Mouse (Mus musculus): Measurements from ENCODE around the gene Npw. TPM values are rescaled to one million over a fixed set of nuclear protein-coding genes. Genes with fewer than 3 reads are reported as not detected.

Npw gene
- polyA plus RNA-seq, 1 experiment: not detected

DNA sequence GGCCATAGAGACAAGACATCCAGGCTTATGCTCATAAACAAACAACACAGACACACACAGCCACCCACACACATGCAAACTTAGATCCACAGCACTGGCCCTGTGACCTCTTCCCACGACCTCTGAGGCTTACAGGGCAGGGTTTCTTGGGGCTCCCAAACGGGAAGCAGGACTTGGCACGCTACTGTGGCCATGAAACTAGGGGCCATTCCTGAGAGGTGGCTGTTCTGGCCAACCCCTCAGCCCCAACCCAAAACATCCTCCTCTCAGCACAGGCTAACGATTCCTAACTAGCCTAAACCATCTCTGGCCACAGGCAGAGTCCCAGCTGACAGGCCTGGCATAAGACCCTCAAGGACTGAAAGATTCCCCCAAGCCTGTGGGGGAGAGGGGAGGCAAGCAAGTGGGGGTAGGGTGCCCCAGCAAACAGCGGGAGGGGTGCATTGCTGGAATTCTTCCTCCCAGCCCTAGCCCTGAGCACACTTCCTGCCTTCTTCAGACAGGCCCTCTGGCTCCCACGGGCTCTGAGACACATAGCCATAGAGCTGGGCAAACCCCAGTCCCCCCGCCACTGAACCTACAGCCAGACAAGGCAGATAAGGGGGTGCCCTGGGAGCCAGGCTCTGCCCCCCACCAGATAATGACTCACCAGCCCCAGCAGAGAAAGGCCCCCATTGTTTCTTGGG, 14.1 kb downstream of the Npw start:
- Histone ChIP-seq H3K27ac (ENCODE audit: insufficient read depth, low read depth, low read length) (no peak overlapping the region), H3K4me3 (ENCODE audit: insufficient read depth, low read length) (no peak overlapping the region), H3K4me1 (ENCODE audit: control insufficient read depth, insufficient read depth, low read length) (no peaks in the 10 kb centered on the region)
- no peak for TF ChIP-seq POLR2A (IDR thresholded peaks at IDR 0.05; ENCODE audit: borderline replicate concordance, low read depth, low read length)
- no peak for TF ChIP-seq CTCF (IDR thresholded peaks at IDR 0.05; ENCODE audit: low read depth, low read length)

GRCm38 (mm10) chr17:24642791-24643343, 15.4 kb downstream of the Npw start:
- Histone ChIP-seq H3K4me3 (ENCODE audit: insufficient read depth, low read length) (no peak overlapping the region), H3K27ac (ENCODE audit: insufficient read depth, low read depth, low read length) (no peak overlapping the region)
- TF ChIP-seq CTCF (IDR thresholded peaks at IDR 0.05; ENCODE audit: low read depth, low read length) (no peak), POLR2A (IDR thresholded peaks at IDR 0.05; ENCODE audit: borderline replicate concordance, low read depth, low read length) (no peak)

DNA sequence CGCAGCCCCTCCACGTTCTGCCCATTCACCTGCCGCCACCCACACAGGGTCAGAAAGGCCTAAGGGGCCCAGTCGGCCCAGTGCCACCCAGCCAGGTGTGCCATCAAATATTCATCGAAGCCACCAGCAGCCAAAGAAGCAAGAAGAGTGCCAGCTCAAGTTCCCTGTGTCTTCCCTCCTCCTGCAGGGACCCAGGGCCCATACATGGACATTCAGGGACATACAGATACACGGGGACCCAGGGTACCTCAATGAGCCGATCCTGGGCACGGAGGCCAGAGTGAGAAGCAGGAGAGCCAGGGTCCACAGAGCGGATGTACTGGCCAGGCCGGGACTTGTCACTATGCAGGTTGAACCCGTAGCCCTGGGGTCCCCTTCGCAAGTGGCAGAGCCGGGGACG, 16.3 kb downstream of the Npw start:
- Histone ChIP-seq H3K27ac (ENCODE audit: insufficient read depth, low read depth, low read length) (no peak overlapping the region), H3K4me1 (ENCODE audit: control insufficient read depth, insufficient read depth, low read length) (no peaks in the 10 kb centered on the region), H3K4me3 (ENCODE audit: insufficient read depth, low read length) (no peak overlapping the region)
- no peak for TF ChIP-seq CTCF (IDR thresholded peaks at IDR 0.05; ENCODE audit: low read depth, low read length)
- TF ChIP-seq POLR2A (IDR thresholded peaks at IDR 0.05; ENCODE audit: borderline replicate concordance, low read depth, low read length): no peak

More at GRCm38 (mm10) chr17:24642791-24643343, 15.4 kb downstream of the Npw start:
- no peaks in the 10 kb centered on the region for H3K4me1 ChIP-seq (ENCODE audit: control insufficient read depth, insufficient read depth, low read length)

DNA sequence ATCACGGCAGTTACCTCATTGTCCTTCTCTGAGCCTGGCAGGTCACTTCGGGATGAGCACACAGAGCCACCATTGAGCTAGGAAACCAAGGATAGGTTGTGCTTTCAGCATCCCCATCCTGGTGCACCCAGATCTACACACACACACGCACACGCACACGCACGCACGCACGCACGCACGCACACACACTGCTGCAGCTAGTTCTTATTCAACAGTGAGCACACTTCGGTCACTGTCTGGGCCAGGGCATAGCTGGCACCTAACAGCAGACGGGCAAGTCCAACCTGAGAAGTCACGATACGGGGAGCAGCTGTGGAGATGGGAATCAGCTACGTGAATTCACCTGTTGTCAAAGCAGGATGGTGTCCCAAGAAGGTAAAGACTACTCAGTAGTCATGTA, 17.7 kb downstream of the Npw start:
- H3K27ac ChIP-seq (ENCODE audit: insufficient read depth, low read depth, low read length): no peak overlapping the region
- no peak overlapping the region for H3K4me3 ChIP-seq (ENCODE audit: insufficient read depth, low read length)
- TF ChIP-seq POLR2A (IDR thresholded peaks at IDR 0.05; ENCODE audit: borderline replicate concordance, low read depth, low read length) (no peak), CTCF (IDR thresholded peaks at IDR 0.05; ENCODE audit: low read depth, low read length) (no peak)
- H3K4me1 ChIP-seq (ENCODE audit: control insufficient read depth, insufficient read depth, low read length): peaks cover 2% of the 10 kb centered on the region; the same call in 1 of the 2 replicates

GRCm38 (mm10) chr17:24640119-24640518, 18.1 kb downstream of the Npw start:
- H3K27ac ChIP-seq (ENCODE audit: insufficient read depth, low read depth, low read length): no peak overlapping the region

GRCm38 (mm10) chr17:24639571-24639988, 18.7 kb downstream of the Npw start:
- no peak overlapping the region for H3K4me3 ChIP-seq (ENCODE audit: insufficient read depth, low read length)
- H3K4me1 ChIP-seq (ENCODE audit: control insufficient read depth, insufficient read depth, low read length): peaks cover 2% of the 10 kb centered on the region; the same call in 1 of the 2 replicates
- H3K27ac ChIP-seq (ENCODE audit: insufficient read depth, low read depth, low read length): no peak overlapping the region
- TF ChIP-seq POLR2A (IDR thresholded peaks at IDR 0.05; ENCODE audit: borderline replicate concordance, low read depth, low read length) (no peak), CTCF (IDR thresholded peaks at IDR 0.05; ENCODE audit: low read depth, low read length) (no peak)

More at GRCm38 (mm10) chr17:24640119-24640518, 18.1 kb downstream of the Npw start:
- no peak for TF ChIP-seq CTCF (IDR thresholded peaks at IDR 0.05; ENCODE audit: low read depth, low read length)
- no peak for TF ChIP-seq POLR2A (IDR thresholded peaks at IDR 0.05; ENCODE audit: borderline replicate concordance, low read depth, low read length)
- no peak overlapping the region for H3K4me3 ChIP-seq (ENCODE audit: insufficient read depth, low read length)
- H3K4me1 ChIP-seq (ENCODE audit: control insufficient read depth, insufficient read depth, low read length): peaks cover 2% of the 10 kb centered on the region; the same call in 1 of the 2 replicates

DNA sequence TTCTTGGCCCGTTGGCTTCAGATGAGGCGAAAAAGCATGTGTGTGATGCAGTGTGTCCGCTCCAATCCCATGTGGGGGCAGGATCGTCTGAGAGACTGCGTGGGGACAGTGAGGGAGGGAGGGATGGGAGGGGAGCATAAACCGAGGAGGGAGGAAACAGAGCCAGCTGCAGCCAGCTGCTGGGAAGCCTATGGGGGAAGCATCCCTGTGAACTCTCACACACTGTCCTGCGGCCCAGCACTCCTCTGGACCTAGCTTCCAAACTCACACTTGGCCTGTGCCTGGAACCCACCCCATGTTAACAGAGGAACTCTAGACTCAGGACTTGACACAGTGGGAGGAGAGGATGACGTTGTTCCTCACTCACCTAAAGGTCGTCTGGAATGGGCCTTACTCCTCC, 19.4 kb downstream of the Npw start:
- no peak for TF ChIP-seq POLR2A (IDR thresholded peaks at IDR 0.05; ENCODE audit: borderline replicate concordance, low read depth, low read length)
- TF ChIP-seq CTCF (IDR thresholded peaks at IDR 0.05; ENCODE audit: low read depth, low read length): no peak
- Histone ChIP-seq H3K4me1 (ENCODE audit: control insufficient read depth, insufficient read depth, low read length) (peaks cover 2% of the 10 kb centered on the region; the same call in 1 of the 2 replicates), H3K4me3 (ENCODE audit: insufficient read depth, low read length) (no peak overlapping the region), H3K27ac (ENCODE audit: insufficient read depth, low read depth, low read length) (no peak overlapping the region)

- Histone ChIP-seq H3K27ac (ENCODE audit: insufficient read depth, low read depth, low read length) (no peak overlapping the region), H3K4me3 (ENCODE audit: insufficient read depth, low read length) (no peak overlapping the region), H3K4me1 (ENCODE audit: control insufficient read depth, insufficient read depth, low read length) (peaks cover 6% of the 10 kb centered on the region; the same call in 1 of the 2 replicates)
- no peak for TF ChIP-seq CTCF (IDR thresholded peaks at IDR 0.05; ENCODE audit: low read depth, low read length)
- TF ChIP-seq POLR2A (IDR thresholded peaks at IDR 0.05; ENCODE audit: borderline replicate concordance, low read depth, low read length): no peak
Measured at GRCm38 (mm10) chr17:24638214-24638613, 20.0 kb downstream of the Npw start.

DNA sequence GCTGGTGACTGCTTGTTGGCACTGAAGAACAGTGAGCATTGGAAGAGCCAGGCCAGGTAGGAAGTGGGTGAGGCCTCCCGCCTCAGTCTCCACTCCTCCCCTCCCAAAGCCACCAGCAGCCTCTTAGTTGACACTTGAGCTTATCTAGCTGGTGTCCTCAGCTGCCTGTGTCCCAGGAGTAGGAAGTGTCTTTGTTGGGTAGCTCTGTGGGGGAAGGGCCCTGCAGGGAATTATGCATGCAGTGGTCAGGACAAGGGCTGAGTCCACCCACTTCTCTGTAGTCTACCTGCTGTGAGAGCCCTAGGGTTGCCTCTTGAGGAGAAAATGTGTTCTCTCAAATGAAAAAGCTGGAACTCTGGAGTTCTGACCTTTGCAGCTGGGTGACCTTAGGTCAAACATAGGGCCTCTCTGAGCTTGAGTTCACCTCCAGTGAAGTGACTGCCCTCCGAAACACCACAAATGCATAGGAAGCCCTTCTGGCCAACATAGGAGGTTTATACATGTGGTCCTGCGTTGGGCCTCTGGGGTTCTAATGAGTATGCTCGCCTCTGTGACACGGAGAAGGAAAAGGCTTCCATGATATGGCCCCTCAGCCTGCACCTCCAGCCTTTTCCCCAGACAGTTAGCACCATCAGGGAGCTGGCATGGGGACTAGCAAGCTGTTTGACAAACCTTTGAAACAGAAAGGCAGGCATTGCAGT, 21.3 kb downstream of the Npw start:
- H3K4me1 ChIP-seq (ENCODE audit: control insufficient read depth, insufficient read depth, low read length): peaks cover 9% of the 10 kb centered on the region; the same call in 1 of the 2 replicates
- H3K4me3 ChIP-seq (ENCODE audit: insufficient read depth, low read length): no peak overlapping the region
- no peak overlapping the region for H3K27ac ChIP-seq (ENCODE audit: insufficient read depth, low read depth, low read length)
- TF ChIP-seq POLR2A (IDR thresholded peaks at IDR 0.05; ENCODE audit: borderline replicate concordance, low read depth, low read length) (no peak), CTCF (IDR thresholded peaks at IDR 0.05; ENCODE audit: low read depth, low read length) (no peak)

GRCm38 (mm10) chr17:24635694-24636093, 22.6 kb downstream of the Npw start:
- Histone ChIP-seq H3K4me1 (ENCODE audit: control insufficient read depth, insufficient read depth, low read length) (peaks cover 13% of the 10 kb centered on the region), H3K27ac (ENCODE audit: insufficient read depth, low read depth, low read length) (no peak overlapping the region), H3K4me3 (ENCODE audit: insufficient read depth, low read length) (no peak overlapping the region)
- no peak for TF ChIP-seq CTCF (IDR thresholded peaks at IDR 0.05; ENCODE audit: low read depth, low read length)
- no peak for TF ChIP-seq POLR2A (IDR thresholded peaks at IDR 0.05; ENCODE audit: borderline replicate concordance, low read depth, low read length)
